Mouse (Mus musculus) neural tube, embryonic 14.5 days (tissue): ENCODE measurements at regions not wholly inside any gene's neighbourhood (a gene's known extent, or its start where the extent isn't known, plus 50 kb on each side); places are given as distances from the start of the nearest gene placed in this dataset.

Experiments
- ATAC-seq: fragments of 200-750 bp; cut with Nextera tagmentation; 2 replicates; pipeline ENCODE4 v1.8.0; 2017; ENCODE audit warnings: low read depth, mild to moderate bottlenecking, moderate TSS enrichment, moderate library complexity
- H3K27ac ChIP-seq: fragments of 300-500 bp; sonication (generic); 2 replicates; pipeline ENCODE4 v1.5.1; 2014; ENCODE audit warnings: low read depth, mild to moderate bottlenecking, control low read depth, low read length, moderate library complexity, mixed read lengths
- H3K27me3 ChIP-seq: fragments of 300-500 bp; sonication (generic); 2 replicates; pipeline ENCODE4 v1.6.1; 2014; ENCODE audit warnings: low read length; ENCODE audit not compliant: control insufficient read depth, insufficient read depth
- H3K36me3 ChIP-seq: fragments of 300-500 bp; sonication (generic); 2 replicates; pipeline ENCODE4 v1.6.1; 2014; ENCODE audit warnings: low read length, mixed read lengths; ENCODE audit not compliant: control insufficient read depth, insufficient read depth
- H3K4me1 ChIP-seq: fragments of 300-500 bp; sonication (generic); 2 replicates; pipeline ENCODE4 v1.6.1; 2014; ENCODE audit warnings: low read length; ENCODE audit not compliant: control insufficient read depth, insufficient read depth
- H3K4me2 ChIP-seq: fragments of 300-500 bp; sonication (generic); 2 replicates; pipeline ENCODE4 v1.6.1; 2014; ENCODE audit warnings: mild to moderate bottlenecking, low read depth, low read length, control low read depth
- H3K4me3 ChIP-seq: fragments of 300-500 bp; sonication (generic); 2 replicates; pipeline ENCODE4 v1.5.1; 2014; ENCODE audit warnings: low read depth, low read length, control low read depth, mixed read lengths
- H3K9ac ChIP-seq: fragments of 300-500 bp; sonication (generic); replicated peaks from 2 replicates; pipeline ENCODE4 v1.6.1; 2014; ENCODE audit warnings: low read depth, mild to moderate bottlenecking, control low read depth, low read length, mixed read lengths
- H3K9me3 ChIP-seq: fragments of 300-500 bp; sonication (generic); 2 replicates; pipeline ENCODE4 v1.6.1; 2016; ENCODE audit warnings: low read length; ENCODE audit not compliant: control insufficient read depth
- WGBS: fragments of 180-500 bp; shearing (Covaris S2); extraction: QIAGEN DNeasy Blood & Tissue Kit; methylation state at CpG from one replicate; pipeline ENCODE4 v1.1.7; 2014; 5-methylcytosine and 5-hydroxymethylcytosine counted together

GRCm38 (mm10) chr7:71041388-71041787 lies 309.9 kb downstream of the Gm10295 start:
- H3K27ac ChIP-seq, result no peak overlapping the region
- H3K4me3 ChIP-seq, result no peak overlapping the region
- 84% methylated on average over 3 of the region's 3 CpGs for WGBS
- H3K36me3 ChIP-seq, result no peaks in the 10 kb centered on the region
- no peak for ATAC-seq
- H3K9ac ChIP-seq, result no peak overlapping the region
- no peak overlapping the region for H3K4me2 ChIP-seq
- no peaks in the 10 kb centered on the region for H3K9me3 ChIP-seq
- no peaks in the 10 kb centered on the region for H3K27me3 ChIP-seq
- H3K4me1 ChIP-seq, result no peaks in the 10 kb centered on the region

- no peaks in the 10 kb centered on the region for H3K4me1 ChIP-seq
- H3K9ac ChIP-seq, result no peak overlapping the region
- no peak overlapping the region for H3K27ac ChIP-seq
- H3K27me3 ChIP-seq, result no peaks in the 10 kb centered on the region
- no peaks in the 10 kb centered on the region for H3K36me3 ChIP-seq
- no peaks in the 10 kb centered on the region for H3K9me3 ChIP-seq
- H3K4me2 ChIP-seq, result no peak overlapping the region
- 90% methylated on average over 3 of the region's 3 CpGs for WGBS
- no peak for ATAC-seq
- no peak overlapping the region for H3K4me3 ChIP-seq
Measured at GRCm38 (mm10) chr7:71040846-71041245, 310.4 kb downstream of the Gm10295 start.

- no peaks in the 10 kb centered on the region for H3K27me3 ChIP-seq
- no peak overlapping the region for H3K4me3 ChIP-seq
- H3K4me2 ChIP-seq, result no peak overlapping the region
- no peaks in the 10 kb centered on the region for H3K9me3 ChIP-seq
- ATAC-seq, result no peak
- H3K9ac ChIP-seq, result no peak overlapping the region
- 82% methylated on average over 5 of the region's 5 CpGs for WGBS
- H3K36me3 ChIP-seq, result no peaks in the 10 kb centered on the region
- H3K27ac ChIP-seq, result no peak overlapping the region
- no peaks in the 10 kb centered on the region for H3K4me1 ChIP-seq
Measured at GRCm38 (mm10) chr7:71038537-71038936, 312.7 kb downstream of the Gm10295 start.

- Histone ChIP-seq H3K27me3 (no peaks in the 10 kb centered on the region), H3K36me3 (no peaks in the 10 kb centered on the region), H3K4me1 (no peaks in the 10 kb centered on the region), H3K9me3 (no peaks in the 10 kb centered on the region), H3K4me3 (no peak overlapping the region), H3K4me2 (no peak overlapping the region), H3K27ac (no peak overlapping the region), H3K9ac (no peak overlapping the region)
- WGBS, result 76% methylated on average over 12 of the region's 12 CpGs
- no peak for ATAC-seq
Measured at GRCm38 (mm10) chr7:71033121-71033520, 318.2 kb downstream of the Gm10295 start.

- Histone ChIP-seq H3K4me2 (peak overlapping the region; percentile 67), H3K27ac (peak overlapping the region; percentile 44; the same call in 1 of the 2 replicates), H3K9me3 (peaks cover 6% of the 10 kb centered on the region; the same call in 1 of the 2 replicates), H3K4me1 (peaks cover 13% of the 10 kb centered on the region; the same call in 1 of the 2 replicates), H3K4me3 (peak overlapping the region; percentile 26), H3K36me3 (no peaks in the 10 kb centered on the region), H3K27me3 (no peaks in the 10 kb centered on the region), H3K9ac (peak overlapping the region; percentile 41; the same call in 1 of the 2 replicates)
- peak; percentile 70; the same call in 1 of the 2 replicates for ATAC-seq
- 8% methylated on average over 9 of the region's 9 CpGs for WGBS
Measured at GRCm38 (mm10) chr7:71023946-71024610, 327.2 kb downstream of the Gm10295 start.

GRCm38 (mm10) chr7:71023253-71023945 lies 327.9 kb downstream of the Gm10295 start:
- Histone ChIP-seq H3K4me2 (peak overlapping the region; percentile 67), H3K4me3 (peak overlapping the region; percentile 26), H3K9me3 (peaks cover 6% of the 10 kb centered on the region; the same call in 1 of the 2 replicates), H3K27ac (peak overlapping the region; percentile 44; the same call in 1 of the 2 replicates), H3K27me3 (no peaks in the 10 kb centered on the region), H3K36me3 (no peaks in the 10 kb centered on the region), H3K4me1 (peaks cover 13% of the 10 kb centered on the region; the same call in 1 of the 2 replicates), H3K9ac (peak overlapping the region; percentile 41; the same call in 1 of the 2 replicates)
- WGBS, result 3% methylated on average over 16 of the region's 16 CpGs
- peak; percentile 83; the same call in 1 of the 2 replicates for ATAC-seq
